Mouse (Mus musculus): Measurements from ENCODE around the gene Fkbp4.
"Not testable (repeated sequence)": the region's sequence is repeated elsewhere in the genome, so short reads cannot be mapped to it uniquely, and the experiment has no call there.

Fkbp4 gene

DNA sequence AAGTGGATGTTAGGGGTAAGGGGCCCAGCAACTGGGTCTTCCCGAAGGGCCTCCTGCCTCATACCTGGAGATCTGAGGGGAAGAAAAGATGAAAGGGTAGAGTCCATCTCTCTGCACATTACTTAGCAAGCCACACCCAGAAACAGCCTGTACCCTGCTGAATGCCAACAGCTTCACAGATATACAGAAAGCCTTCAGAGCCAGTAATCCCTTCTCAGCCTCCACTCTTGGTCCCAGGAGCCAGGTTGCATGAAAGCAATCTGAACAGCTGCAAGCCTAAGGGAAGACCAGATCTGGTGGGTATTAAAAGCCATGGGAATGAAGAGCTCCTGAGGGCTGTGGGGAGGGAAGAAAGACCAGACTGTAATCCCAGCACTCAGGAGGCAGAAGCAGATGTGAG is 49.3 kb downstream of the Fkbp4 start:
- no peak for DNase-seq

DNA sequence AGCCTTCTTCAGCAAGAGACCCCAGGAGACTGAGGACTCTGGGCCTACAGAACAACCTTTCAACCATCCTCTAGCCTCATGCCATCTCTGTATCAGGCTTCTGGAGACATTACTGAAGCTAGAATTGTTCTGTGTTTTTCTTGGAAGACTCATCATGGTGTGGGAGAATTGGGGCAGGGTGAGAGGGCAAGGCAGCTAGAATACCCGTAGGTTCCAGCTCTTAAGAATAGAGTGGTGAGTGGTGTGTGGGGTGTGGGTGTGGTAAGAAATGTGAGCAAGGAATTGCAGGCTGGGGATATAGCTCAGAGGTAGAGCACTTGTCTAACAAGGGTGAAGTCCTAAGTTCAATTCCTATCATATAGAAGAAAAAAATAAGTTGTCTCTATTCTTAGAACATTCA is 53.5 kb downstream of the Fkbp4 start:
- no peak for DNase-seq

DNA sequence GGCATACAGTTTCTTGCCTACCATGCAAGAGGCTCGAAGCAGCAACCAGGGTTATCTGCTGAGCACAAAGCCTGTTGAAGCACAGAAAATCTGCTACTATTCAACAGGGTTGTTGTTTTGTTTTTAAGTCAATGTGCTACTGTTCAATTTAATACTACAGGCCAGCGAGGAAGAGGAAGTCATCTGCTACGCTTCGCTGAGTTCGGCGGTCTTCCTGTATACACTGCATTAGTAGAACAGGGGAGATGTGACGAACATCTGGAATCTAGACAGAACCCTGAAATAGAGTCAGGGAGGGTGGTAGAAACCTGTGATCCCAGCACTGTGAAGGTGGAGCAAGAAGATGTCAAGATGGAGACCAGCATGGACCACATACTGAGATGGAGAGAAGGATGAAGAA is 54.7 kb downstream of the Fkbp4 start:
- no peak for DNase-seq

DNA sequence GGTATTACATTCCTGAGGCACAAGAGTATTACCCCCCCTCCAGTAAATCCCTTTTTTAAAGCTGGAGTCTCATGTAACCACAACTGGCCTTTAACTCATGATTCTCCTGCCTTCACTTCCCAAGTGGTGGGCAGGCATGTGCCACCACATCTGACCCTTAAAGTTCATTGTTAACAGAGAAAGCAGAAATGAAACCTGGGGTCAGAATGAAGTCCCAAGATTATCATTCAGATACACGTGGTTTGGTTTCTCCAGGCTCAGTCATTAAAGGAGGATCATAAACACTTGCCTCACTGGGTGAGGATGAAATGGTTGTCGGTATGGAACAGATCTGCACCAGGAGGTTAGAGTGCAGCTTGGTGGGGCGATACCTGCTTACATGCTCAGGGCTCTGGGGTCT is 57.2 kb downstream of the Fkbp4 start:
- DNase-seq, result no peak

DNA sequence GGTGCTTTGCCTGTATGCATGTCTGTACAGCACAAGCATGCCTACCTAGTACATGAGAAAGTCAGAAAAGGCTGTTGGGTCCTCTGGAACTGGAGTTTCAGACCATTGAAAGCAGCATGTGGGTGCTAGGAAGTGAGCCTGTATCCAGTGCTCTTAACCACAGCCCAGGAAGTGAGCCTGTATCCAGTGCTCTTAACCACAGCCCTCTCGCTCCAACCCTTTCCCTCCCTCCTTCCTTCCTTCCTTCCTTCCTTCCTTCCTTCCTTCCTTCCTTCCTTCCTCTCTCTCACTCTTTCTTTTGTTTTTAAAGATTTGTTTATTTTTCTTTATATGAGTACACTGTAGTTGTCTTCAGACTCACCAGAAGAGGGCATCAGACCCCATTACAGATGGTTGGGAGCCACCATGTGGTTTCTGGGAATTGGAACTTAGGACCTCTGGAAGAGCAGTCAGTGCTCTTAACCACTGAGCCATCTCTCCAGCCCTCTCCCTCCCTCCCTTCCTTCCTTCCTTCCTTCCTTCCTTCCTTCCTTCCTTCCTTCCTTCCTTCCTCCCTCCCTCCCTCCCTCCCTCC is 57.8 kb downstream of the Fkbp4 start:
- not testable (repeated sequence) for DNase-seq
